Mouse (Mus musculus) testis, adult 2 months (tissue): ENCODE measurements around the gene A130010J15Rik.

Source experiments
- CTCF ChIP-seq: fragments of 200-500 bp; IDR thresholded peaks from 2 replicates; pipeline ENCODE4 v1.5.1; 2012; ENCODE audit warnings: low read depth, mild to moderate bottlenecking, inconsistent platforms, low read length, moderate library complexity; ENCODE audit not compliant: control insufficient read depth, insufficient read depth, insufficient replicate concordance
- POLR2A ChIP-seq: fragments of 200-500 bp; IDR thresholded peaks from 2 replicates; pipeline ENCODE4 v1.6.1; 2012; ENCODE audit warnings: low read depth, mild to moderate bottlenecking, inconsistent platforms, low read length, moderate library complexity; ENCODE audit not compliant: control insufficient read depth

DNA sequence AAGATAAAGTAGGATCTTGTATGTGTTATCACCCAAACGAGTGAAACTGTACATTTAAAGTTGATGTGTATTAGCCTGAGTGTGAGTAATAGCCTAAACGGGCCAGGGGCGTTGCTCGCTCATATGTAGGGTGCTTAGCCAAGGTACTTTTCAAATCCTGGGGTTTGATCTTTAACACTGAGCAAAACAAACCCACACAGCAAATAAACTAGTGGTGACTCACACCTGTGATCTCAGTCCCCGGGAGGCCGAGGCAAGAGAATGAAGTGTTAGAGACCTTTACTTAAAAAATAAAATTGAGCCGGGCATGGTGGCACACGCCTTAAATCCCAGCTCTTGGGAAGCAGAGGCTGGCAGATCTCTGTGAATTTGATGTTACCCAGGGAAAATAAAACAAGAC is 37.0 kb upstream of the A130010J15Rik start:
- no peak for TF ChIP-seq CTCF
- no peak for TF ChIP-seq POLR2A
